Mouse (Mus musculus): ENCODE results near the gene Zfand2a.

Zfand2a gene

DNA sequence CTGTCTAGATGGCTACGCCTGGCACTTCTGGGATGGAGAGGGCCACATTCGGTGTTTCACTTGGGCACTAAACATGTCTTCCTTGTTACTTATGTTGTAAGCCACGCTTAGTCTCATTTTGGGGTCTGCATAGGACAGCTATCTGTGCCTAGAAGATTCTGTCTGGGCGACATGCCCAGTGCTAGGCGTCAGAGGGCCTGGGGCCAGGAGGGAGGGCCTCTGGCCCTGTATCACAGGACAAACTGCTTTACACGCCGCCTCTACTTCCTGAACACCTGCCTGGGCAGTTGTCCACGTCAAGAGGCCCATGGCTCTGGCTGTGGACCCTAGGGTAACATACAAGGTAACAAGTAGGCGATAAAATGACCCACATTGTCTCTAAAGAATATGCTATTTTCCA lies 56.4 kb downstream of the Zfand2a start:
- DNase-seq = no peak

DNA sequence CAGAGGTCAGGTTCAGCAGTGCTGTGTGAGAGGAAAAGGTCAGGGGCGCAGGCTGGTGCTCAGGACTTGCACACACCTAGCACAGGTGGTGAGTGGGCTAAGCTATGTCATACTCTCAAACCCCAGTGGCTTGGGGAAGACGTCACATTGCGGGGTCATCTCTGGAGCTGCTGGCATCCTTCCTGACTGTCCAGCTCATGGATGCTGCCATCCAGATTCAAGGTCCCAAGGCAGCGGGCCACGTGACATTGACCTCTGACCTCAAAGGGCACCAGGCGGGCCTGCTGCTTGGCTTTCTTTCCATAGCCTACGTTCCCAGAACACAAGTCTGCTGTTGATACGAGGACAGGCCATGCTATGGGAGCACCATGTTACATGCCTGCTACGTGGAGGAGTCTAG lies 57.3 kb downstream of the Zfand2a start:
- DNase-seq = no peak

DNA sequence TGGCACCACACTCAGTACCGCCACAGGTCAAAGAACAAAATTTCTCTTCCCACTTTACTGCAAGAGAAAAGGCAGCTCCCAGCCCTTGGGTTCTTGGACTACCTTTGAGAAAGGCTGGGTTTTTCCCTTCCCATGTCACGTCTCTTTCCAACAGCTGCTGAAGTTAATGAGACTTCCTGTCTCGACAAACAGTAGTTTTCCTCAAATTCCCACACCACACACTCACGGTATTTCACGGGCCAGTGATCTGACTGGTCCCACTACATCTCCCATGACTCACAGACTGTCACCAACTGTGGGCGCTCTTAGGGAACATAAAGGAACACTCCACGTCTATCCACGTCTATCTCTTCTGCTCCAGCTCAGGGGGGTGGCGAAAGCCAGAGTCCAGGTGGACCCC lies 59.2 kb downstream of the Zfand2a start:
- no peak for DNase-seq

DNA sequence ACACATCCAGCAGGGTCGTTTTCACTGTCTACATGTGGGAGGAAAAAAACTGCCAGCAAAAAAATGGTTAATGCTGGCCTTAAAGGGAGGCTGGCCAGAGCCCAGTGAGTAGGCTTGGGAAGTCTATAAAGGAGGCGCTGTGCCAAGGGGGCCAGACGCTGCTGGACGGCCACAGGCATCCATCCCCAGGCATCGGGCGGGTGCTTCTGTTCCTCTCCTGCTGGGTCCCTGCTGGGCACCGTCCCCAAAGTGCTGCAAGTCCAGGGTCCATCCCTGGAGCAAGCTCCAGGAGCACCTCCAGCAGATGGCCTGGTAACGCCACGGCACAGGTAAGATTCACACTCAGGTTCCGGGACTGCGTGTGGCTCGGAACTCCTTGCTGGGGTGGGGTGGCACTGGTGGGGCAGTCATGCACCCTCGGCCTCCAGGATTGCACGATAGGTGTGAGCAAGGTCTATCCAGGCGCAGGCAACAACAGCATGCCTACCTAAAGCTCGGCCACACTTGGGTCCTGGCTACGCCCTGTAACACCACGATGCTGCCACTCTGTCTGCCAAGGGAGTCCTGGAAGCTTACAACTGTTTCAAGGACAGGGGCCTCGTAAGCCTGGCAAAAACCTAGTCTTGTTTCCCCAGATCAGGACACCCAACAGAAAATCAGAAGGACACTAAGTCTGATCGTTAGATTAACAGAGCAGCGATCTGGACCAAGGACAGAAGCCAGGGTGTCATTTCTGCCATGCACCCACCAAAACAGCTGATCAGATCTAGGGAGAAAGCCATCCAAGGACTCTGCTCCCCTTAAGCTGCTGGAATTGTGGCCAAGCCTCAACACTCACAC lies 61.1 kb downstream of the Zfand2a start, which contains the start of gene Gper1:
Gper1 (plus strand) TSS at position 126 of the 840 bp plus-strand sequence.
- no peak for DNase-seq

All from right cerebral cortex, adult 18-20 months (tissue).